Mouse (Mus musculus): ENCODE data around the gene Wnk2. TPM values are rescaled to one million over a fixed set of nuclear protein-coding genes. Genes with fewer than 3 reads are reported as not detected.
"Not testable (repeated sequence)": the region's sequence is repeated elsewhere in the genome, so short reads cannot be mapped to it uniquely, and the experiment has no call there.

Wnk2 gene
- polyA plus RNA-seq, 1 experiment: not detected

- H3K27me3 ChIP-seq (ENCODE audit: control insufficient read depth, insufficient read depth, insufficient read length): peaks cover 85% of the 10 kb centered on the region
- no peak overlapping the region for H3K4me3 ChIP-seq (ENCODE audit: insufficient read depth, poor library complexity, severe bottlenecking)
- no peaks in the 10 kb centered on the region for H3K79me2 ChIP-seq (ENCODE audit: control insufficient read depth, insufficient read depth)
- H3K36me3 ChIP-seq (ENCODE audit: control insufficient read depth, insufficient read depth): no peaks in the 10 kb centered on the region
- no peak overlapping the region for H3ac ChIP-seq (ENCODE audit: control insufficient read depth, insufficient read length, low read depth)
- no peaks in the 10 kb centered on the region for H3K79me3 ChIP-seq (ENCODE audit: low read depth)
- no peak for TF ChIP-seq MYOG (IDR thresholded peaks at IDR 0.05; ENCODE audit: control insufficient read depth, extremely low read depth, insufficient read length)
- TF ChIP-seq CTCF (IDR thresholded peaks at IDR 0.05; ENCODE audit: control insufficient read depth, insufficient read depth, insufficient read length): no peak
- TF ChIP-seq USF1 (IDR thresholded peaks at IDR 0.05; ENCODE audit: low read depth): no peak
- no peak for TF ChIP-seq MAX (IDR thresholded peaks at IDR 0.05)
These were observed 83.6 kb downstream of the Wnk2 start for GRCm38 (mm10) chr13:49064257-49064656.

- TF ChIP-seq USF1 (IDR thresholded peaks at IDR 0.05; ENCODE audit: low read depth) (no peak), CTCF (IDR thresholded peaks at IDR 0.05; ENCODE audit: control insufficient read depth, insufficient read depth, insufficient read length) (no peak), MAX (IDR thresholded peaks at IDR 0.05) (no peak), FOSL1 (IDR thresholded peaks at IDR 0.05; ENCODE audit: insufficient read depth, low read length, poor library complexity, severe bottlenecking) (no peak), MYOD1 (IDR thresholded peaks at IDR 0.05; ENCODE audit: control insufficient read depth, insufficient read length, low read depth) (no peak), CEBPB (IDR thresholded peaks at IDR 0.05; ENCODE audit: low read depth) (no peak), MYOG (IDR thresholded peaks at IDR 0.05; ENCODE audit: control insufficient read depth, extremely low read depth, insufficient read length) (no peak)
- Histone ChIP-seq H3ac (ENCODE audit: control insufficient read depth, insufficient read length, low read depth) (no peak overlapping the region), H3K36me3 (ENCODE audit: control insufficient read depth, insufficient read depth) (no peaks in the 10 kb centered on the region), H3K4me3 (ENCODE audit: insufficient read depth, poor library complexity, severe bottlenecking) (no peak overlapping the region), H3K79me3 (ENCODE audit: low read depth) (no peaks in the 10 kb centered on the region), H3K27me3 (ENCODE audit: control insufficient read depth, insufficient read depth, insufficient read length) (peaks cover 77% of the 10 kb centered on the region), H3K79me2 (ENCODE audit: control insufficient read depth, insufficient read depth) (no peaks in the 10 kb centered on the region)
These were observed 87.4 kb downstream of the Wnk2 start for GRCm38 (mm10) chr13:49060456-49060855.

DNA sequence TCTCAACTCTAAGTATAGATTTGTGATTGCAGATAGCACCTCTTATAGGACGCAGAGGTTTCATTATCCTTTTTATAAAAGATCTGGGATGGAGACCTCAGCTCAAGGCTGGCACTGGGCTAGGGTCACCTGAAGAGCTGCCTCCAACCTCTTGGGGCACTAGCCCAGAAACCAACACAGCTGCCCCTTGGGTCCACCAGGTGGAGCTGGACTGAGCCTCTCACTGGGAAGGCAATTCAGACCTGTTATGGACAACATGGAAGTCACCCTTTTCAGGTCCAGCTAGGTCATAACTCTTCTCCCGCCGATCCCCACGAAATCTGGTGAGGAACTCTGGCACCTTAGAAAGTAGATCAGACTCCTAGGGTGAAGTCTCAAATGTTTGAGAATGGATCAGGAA, 89.3 kb downstream of the Wnk2 start:
- Histone ChIP-seq H3ac (ENCODE audit: control insufficient read depth, insufficient read length, low read depth) (no peak overlapping the region), H3K4me3 (ENCODE audit: insufficient read depth, poor library complexity, severe bottlenecking) (no peak overlapping the region), H3K79me2 (ENCODE audit: control insufficient read depth, insufficient read depth) (no peaks in the 10 kb centered on the region), H3K27me3 (ENCODE audit: control insufficient read depth, insufficient read depth, insufficient read length) (peaks cover 60% of the 10 kb centered on the region), H3K36me3 (ENCODE audit: control insufficient read depth, insufficient read depth) (no peaks in the 10 kb centered on the region), H3K79me3 (ENCODE audit: low read depth) (no peaks in the 10 kb centered on the region)
- TF ChIP-seq CTCF (IDR thresholded peaks at IDR 0.05; ENCODE audit: control insufficient read depth, insufficient read depth, insufficient read length) (peak; percentile 26), CEBPB (IDR thresholded peaks at IDR 0.05; ENCODE audit: low read depth) (no peak)

GRCm38 (mm10) chr13:49056304-49056703, 91.5 kb downstream of the Wnk2 start:
- Histone ChIP-seq H3K4me3 (ENCODE audit: insufficient read depth, poor library complexity, severe bottlenecking) (no peak overlapping the region), H3K79me3 (ENCODE audit: low read depth) (no peaks in the 10 kb centered on the region), H3ac (ENCODE audit: control insufficient read depth, insufficient read length, low read depth) (no peak overlapping the region), H3K79me2 (ENCODE audit: control insufficient read depth, insufficient read depth) (no peaks in the 10 kb centered on the region), H3K27me3 (ENCODE audit: control insufficient read depth, insufficient read depth, insufficient read length) (peaks cover 44% of the 10 kb centered on the region), H3K36me3 (ENCODE audit: control insufficient read depth, insufficient read depth) (no peaks in the 10 kb centered on the region)
- no peak for TF ChIP-seq CEBPB (IDR thresholded peaks at IDR 0.05; ENCODE audit: low read depth)
- no peak for TF ChIP-seq MAX (IDR thresholded peaks at IDR 0.05)
- TF ChIP-seq MYOD1 (IDR thresholded peaks at IDR 0.05; ENCODE audit: control insufficient read depth, insufficient read length, low read depth): no peak
- no peak for TF ChIP-seq USF1 (IDR thresholded peaks at IDR 0.05; ENCODE audit: low read depth)
- no peak for TF ChIP-seq MYOG (IDR thresholded peaks at IDR 0.05; ENCODE audit: control insufficient read depth, extremely low read depth, insufficient read length)
- no peak for TF ChIP-seq CTCF (IDR thresholded peaks at IDR 0.05; ENCODE audit: control insufficient read depth, insufficient read depth, insufficient read length)
- TF ChIP-seq FOSL1 (IDR thresholded peaks at IDR 0.05; ENCODE audit: insufficient read depth, low read length, poor library complexity, severe bottlenecking): no peak

GRCm38 (mm10) chr13:49054753-49055152, 93.1 kb downstream of the Wnk2 start:
- H3K4me3 ChIP-seq (ENCODE audit: insufficient read depth, poor library complexity, severe bottlenecking); H3K79me2 ChIP-seq (ENCODE audit: control insufficient read depth, insufficient read depth); H3K79me3 ChIP-seq (ENCODE audit: low read depth); H3K36me3 ChIP-seq (ENCODE audit: control insufficient read depth, insufficient read depth); H3ac ChIP-seq (ENCODE audit: control insufficient read depth, insufficient read length, low read depth): not testable (repeated sequence)
- peaks cover 42% of the 10 kb centered on the region for H3K27me3 ChIP-seq (ENCODE audit: control insufficient read depth, insufficient read depth, insufficient read length)

DNA sequence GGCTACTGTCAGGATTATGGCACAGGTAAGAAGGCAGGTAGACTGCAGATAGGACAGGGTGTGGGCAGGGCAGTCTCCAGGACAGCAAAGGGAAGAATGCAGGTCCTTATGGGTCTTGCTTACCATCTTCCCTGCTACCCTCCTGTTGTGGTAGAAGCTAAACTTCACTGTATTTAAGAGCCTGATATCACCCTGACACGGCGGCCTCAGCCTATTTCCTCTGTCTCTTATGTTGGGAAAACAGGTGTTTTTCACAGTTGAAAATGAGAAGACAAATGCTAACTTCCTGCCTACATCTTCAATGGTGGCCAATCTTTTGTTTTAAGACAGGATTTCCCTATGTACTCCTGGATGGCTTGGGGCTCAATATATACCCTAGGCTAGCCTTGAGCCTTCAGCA, 94.5 kb downstream of the Wnk2 start:
- H3K79me2 ChIP-seq (ENCODE audit: control insufficient read depth, insufficient read depth): no peaks in the 10 kb centered on the region
- no peak overlapping the region for H3K4me3 ChIP-seq (ENCODE audit: insufficient read depth, poor library complexity, severe bottlenecking)
- H3K27me3 ChIP-seq (ENCODE audit: control insufficient read depth, insufficient read depth, insufficient read length): peaks cover 49% of the 10 kb centered on the region
- no peaks in the 10 kb centered on the region for H3K36me3 ChIP-seq (ENCODE audit: control insufficient read depth, insufficient read depth)
- no peaks in the 10 kb centered on the region for H3K79me3 ChIP-seq (ENCODE audit: low read depth)
- no peak for TF ChIP-seq FOSL1 (IDR thresholded peaks at IDR 0.05; ENCODE audit: insufficient read depth, low read length, poor library complexity, severe bottlenecking)
- TF ChIP-seq USF1 (IDR thresholded peaks at IDR 0.05; ENCODE audit: low read depth): no peak
- no peak for TF ChIP-seq MYOG (IDR thresholded peaks at IDR 0.05; ENCODE audit: control insufficient read depth, extremely low read depth, insufficient read length)
- no peak for TF ChIP-seq CTCF (IDR thresholded peaks at IDR 0.05; ENCODE audit: control insufficient read depth, insufficient read depth, insufficient read length)
- no peak for TF ChIP-seq CEBPB (IDR thresholded peaks at IDR 0.05; ENCODE audit: low read depth)
- TF ChIP-seq MYOD1 (IDR thresholded peaks at IDR 0.05; ENCODE audit: control insufficient read depth, insufficient read length, low read depth): no peak
- H3ac ChIP-seq (ENCODE audit: control insufficient read depth, insufficient read length, low read depth): no peak overlapping the region
